Mouse (Mus musculus) monocyte, adult 2 months (primary cell): ENCODE measurements around the gene Pms2.

Experiments used
- DNase-seq, 2 experiments: peaks; one replicate each; pipeline ENCODE4 v3.0.0; 2022; ENCODE audit warnings: low spot score in 2 of 2, low read depth in 1 of 2

Pms2 gene

DNA sequence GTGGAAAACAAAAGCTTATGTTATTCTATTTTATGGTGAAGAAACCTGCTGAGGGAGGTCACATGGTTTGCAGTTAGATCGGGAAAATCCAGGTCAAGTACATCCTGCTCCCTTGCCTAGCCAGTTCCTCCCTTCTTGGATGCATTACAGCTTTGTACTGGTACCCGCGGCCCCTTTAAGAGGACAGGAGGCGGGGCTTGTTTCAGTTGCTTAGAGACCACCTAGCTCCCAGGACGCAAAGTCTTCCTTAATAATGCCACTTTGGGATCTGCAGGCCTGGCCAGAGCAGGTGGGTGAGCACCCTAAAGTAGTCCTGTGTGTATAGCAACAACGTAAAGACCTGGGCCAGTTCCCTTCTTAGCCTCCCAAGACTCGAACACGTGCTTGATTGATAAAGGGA lies 23.1 kb downstream of the Pms2 start, which contains the start of gene Rsph10b:
Gene Rsph10b (plus strand): TSS at position 205 of the 400 bp plus-strand sequence.
- no peak for DNase-seq

DNA sequence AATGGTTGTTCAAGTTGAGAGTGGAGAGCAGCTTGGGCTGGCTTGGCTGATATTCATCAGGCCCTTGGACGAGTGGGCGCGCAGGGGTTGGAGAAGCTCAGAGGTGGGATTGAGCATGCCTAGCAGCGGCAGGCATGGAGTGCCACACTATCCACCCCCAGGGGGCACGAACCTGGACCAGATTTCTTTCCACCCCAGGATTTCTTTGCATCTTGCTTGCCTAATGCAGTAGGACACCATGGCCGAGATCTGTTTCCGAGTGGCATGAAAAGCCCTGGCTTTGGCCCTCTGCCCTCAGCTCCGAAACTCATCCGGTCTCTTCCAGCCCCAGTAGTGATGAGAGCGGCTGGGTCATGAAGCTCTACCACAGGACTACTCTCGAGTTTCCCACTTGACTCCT lies 23.6 kb downstream of the Pms2 start:
- no peak for DNase-seq

DNA sequence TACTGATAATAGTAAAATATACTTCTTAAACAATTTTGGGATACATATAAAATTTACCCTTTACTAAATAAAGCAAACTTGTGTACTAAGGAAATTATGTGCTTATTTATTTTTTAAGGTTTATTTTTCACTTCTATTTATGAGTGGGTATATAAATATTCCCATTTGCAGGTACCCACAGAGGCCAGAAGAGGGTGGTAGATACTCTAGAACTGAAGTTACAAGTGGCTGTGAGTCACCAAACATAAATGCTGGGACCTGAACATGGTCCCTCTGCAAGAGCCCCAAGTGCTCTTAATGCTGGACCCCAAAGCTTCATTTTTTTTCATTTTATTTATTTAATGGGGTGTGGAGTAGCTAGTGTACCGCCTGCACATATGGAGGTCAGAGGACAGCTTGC lies 24.1 kb downstream of the Pms2 start:
- DNase-seq: no peak

DNA sequence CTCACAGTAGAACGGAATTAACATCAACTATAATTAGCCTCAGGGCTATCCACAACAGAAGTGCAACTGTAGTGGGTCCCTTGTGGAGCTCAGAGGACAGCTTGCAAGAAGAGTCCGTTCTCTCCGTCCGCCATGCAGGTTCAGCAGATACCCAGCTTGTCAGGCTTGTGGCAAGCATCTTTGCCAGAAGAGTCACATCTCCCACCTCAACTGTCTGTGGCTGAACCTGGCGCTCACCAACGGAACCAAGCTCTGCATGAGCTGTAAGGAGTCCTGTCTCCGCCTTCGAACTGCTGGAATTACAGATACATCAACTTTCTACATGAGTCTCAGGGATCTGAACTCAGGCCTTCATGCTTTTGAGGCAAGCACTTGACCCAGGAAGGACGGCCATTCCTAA lies 26.4 kb downstream of the Pms2 start:
- DNase-seq: no peak

DNA sequence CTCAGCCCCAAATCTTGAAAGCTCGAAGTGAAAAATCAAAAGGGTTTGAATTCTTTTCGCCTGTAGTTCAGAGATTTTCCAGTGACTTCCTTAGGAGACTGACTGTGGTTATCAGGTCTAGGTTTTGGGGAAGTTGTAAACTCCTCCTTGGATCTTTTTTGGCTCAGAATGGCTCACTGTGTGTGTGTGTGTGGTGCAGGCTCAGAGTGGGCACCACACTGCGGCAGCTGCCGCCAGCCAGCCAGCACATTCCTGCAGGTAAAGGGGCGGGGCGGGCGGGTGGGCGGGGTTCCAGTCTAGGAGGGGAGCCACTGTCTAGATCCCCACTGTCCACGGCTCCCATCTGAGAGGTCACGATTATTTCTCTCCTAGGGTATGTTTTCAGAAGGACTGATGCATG lies 31.8 kb downstream of the Pms2 start:
- DNase-seq: no peak

DNA sequence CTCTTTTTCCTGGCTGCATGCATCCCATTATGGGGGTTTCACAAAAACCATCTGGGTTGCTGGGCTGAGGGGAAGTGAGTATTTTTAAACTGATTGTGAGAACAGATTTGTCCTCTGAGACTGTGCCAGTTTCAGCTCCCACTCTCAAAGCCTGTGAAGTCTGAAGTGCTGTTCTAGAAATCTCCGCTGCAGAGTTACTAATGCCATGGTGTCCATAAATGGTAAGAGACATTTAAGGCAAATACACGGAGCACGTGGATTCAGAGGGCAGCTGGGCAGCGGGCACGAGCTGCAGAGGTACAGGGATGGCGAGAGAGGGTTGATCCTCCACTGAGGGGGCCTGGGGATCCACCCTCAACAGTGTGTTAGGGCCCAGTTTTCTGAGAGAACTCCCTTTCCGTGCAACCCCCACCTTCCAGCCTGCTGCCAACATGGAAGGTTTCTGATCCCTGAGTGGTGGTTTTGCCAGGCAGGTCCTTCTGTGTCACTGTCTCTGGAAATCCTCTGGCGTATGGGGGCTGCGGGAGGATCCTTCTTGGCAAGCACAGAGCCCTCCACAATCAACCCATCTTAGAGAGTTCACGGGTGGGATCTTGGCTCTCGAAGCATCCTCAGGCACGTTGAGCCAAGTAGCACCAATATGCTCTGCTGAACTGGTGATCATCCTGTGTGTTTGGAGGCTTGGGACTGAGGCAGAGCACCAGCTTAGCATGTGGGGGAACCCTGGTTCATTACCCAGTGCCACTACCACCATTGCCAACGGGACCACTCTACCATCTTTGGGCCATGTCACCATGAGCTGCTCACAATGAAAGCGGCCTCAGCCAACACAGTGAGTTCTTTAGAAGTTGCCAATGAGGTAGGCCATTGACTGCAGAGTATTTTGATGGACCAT lies 33.7 kb downstream of the Pms2 start:
- no peak for DNase-seq

DNA sequence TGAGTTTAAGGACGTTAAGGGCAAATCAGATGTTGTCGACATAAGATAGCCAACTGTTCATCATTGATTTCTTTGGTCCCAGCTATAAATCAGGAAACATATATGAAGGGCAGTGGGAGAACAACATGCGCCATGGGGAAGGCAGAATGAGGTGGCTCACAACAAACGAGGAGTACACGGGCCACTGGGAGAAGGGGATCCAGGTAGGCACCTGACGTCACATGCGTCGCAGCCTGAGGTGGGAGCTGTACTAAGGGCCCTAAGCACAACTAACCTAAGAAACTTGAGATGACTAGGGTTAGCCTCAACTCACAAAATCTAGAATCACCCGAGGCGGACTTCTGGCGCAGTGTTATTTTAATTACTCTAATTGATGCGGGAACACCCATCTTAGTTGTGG lies 38.6 kb downstream of the Pms2 start:
- no peak for DNase-seq

DNA sequence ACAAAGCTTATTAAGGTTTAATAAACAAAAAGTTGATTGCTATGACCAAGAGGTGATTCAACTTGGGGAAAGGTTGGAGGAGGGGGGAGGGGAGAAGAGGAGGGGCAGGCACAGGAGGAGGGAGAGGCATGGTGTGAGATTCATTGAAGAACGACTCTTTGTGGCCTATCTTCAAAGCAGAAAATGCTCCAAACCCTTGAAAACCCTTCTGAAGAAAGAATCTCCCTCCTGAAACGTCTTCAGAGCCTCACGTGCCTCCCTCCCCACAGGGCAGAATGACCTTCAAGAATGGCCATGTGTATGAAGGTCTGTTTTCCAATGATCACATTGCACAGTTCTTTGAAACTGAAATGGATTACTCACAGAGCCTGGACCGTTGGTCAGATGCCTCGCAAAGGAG lies 40.3 kb downstream of the Pms2 start:
- DNase-seq: no peak

DNA sequence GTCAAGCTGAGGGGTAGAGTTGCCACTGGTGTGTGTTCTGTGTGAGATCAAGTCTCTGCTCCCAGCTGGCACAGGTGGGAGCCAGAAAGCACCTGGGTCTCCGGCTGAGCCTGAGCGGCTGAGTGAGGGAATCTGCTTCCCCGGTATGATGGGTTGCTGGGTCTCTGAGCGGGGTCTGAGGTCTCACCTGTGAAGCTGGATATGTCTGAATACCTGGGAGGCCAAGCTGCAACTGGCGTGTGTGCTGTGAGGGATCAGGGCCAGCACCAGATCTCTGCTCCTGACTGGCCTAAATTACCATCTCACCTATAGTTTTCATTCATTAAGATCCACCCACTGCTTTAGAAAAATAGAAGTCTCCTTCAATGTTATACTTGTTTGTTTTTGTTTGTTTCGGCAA lies 47.3 kb downstream of the Pms2 start:
- no peak for DNase-seq

DNA sequence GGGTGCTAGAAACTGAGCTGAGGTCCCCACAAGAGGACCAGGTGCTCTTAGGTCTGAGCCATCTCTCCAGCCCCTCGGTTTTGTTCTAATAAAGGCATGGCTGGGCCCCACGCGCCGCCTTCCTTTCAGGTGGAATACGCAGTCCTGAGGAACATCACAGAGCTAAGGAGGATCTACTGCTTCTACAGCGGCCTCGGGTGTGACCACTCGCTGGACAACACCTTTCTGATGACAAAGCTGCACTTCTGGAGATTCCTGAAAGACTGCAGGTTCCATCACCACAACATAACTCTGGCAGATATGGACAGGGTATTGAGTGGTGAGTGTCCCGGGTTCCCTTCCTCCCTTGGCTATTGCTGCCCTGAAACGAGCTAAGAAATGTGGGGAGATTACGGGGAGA lies 49.8 kb downstream of the Pms2 start:
- no peak for DNase-seq

DNA sequence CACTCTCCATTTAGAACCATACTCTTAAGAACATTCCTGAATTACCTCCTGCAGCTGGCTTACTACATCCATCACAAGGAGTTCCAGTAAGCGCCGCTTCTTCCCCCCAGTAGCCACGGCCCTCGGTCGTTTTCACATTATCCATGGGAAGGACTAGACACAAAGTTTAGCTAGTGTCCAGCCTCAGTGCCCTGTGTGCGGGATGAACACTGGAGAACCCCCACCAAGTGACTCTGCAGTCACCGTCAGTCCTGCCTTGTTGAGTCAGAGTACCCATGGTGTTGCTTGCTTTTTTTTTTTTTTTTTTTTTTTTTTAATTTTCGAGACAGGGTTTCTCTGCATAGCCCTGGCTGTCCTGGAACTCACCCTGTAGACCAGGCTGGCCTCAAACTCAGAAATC lies 51.4 kb downstream of the Pms2 start:
- DNase-seq: no peak

DNA sequence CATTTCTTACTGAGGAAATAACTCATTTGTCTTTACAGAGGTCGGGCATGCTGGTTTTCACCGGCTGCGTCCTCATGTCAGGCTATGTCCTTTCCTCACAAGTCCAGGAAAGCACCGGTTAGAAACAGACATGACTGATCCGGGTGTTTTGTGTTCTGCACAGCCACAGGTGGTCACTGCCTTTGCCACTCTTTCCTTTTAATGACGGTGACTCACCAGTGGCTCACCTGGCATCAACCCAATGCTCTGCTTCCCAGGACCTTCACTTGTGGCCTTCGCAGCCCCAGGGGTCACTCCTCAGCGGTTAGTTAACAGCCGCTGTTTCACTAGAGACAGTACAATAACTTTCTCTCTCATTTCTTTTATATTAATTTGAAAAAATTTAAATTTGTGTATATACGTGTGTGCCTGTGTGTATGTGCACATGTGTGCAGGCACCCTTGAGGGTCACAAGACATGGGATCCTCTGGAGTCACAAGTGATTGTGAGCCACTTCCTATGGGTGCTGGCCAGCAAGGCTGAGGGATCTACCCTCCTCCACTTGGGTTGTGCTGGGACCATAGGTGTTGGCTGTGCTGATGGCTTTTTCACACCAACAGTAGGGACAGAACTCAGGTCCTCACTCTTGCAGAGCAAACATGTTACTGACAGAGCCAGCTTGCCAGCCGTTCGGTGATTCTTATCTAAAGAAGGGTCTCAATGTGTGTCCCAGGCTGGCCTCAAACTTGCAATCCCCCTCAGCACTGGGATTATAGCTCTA lies 56.0 kb downstream of the Pms2 start:
- DNase-seq: no peak

DNA sequence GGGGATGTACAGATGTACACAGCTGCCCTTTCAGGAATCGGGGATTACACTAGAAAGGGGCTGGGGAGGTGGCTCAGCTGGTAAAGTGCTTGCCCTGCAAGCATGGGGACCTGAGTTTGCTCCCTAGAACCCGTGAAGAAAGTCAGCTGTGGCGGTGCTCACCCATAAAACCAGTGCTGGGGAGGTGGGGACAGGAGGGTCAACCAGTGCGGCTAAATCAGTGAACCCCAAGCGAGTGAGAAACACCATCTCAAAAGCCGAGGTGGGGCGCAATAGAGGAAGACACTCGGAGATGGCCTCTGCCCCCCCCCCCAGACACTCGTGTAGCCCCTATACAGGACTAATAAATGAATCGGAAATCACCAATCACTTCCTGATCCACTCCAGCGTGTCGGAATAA lies 56.9 kb downstream of the Pms2 start:
- no peak for DNase-seq

DNA sequence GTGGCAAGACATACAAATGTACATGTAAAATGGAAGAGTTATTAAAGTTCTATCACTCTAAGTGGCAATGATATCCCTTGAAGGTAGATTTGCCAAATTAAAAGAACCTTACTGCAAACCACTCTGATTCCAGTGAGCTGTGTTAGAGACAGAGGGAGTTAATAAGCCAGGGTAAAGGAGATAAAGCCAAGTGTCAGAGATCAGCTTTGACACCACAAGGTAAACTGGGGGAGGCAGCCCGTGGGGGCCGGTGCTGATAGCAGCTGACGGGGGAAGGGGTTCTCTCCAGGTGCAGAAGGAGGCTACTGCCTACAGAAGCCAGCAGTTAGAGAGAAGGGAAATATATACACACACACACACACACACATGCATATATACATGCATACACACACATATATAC lies 62.9 kb downstream of the Pms2 start:
- no peak for DNase-seq

DNA sequence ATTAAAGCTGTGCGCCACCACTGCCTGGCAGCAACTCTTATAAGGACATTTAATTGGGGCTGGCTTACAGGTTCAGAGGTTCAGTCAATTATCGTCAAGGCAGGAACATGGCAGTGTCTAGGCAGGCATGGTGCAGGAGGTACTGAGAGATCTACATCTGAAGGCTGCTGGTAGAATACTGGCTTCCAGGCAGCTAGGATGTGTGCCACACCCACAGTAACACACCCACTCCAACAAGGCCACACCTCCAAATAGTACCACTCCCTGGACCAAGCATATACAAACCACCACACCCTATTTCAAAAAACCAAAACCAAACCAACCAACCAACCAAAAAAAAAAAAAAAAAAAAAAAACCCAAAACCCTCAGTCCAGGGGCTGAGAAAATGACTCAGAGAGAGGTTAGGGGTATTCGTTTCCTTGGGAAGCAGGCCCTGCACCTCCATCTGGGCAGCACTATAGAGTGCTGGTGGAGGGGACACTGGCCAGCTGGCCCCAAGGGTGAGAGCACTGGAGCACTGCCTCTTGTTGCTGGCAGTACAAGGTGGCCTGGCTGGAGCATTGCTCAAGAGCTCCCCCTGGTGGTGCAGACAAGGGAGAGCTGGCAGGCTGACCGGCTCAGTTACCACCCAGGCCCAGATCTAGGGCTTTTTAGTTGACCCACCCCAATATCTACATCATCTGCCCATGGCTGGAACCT lies 65.3 kb downstream of the Pms2 start:
- DNase-seq: peak; percentile 8 to 26

DNA sequence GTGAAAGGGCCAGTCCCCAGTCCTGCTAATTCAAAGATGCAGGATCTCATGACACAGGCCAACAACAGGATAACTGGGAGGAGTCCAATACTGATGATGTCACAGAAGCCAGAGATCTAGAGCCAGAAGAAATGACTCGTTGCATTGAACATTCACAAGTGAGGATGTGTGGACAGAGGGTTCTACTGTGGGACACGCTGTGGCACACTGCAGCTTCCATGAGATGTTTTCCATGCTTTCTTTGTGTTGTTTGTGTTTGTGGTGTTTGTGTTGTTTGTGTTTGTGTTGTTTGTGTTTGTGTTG lies 65.8 kb downstream of the Pms2 start:
- no peak for DNase-seq

DNA sequence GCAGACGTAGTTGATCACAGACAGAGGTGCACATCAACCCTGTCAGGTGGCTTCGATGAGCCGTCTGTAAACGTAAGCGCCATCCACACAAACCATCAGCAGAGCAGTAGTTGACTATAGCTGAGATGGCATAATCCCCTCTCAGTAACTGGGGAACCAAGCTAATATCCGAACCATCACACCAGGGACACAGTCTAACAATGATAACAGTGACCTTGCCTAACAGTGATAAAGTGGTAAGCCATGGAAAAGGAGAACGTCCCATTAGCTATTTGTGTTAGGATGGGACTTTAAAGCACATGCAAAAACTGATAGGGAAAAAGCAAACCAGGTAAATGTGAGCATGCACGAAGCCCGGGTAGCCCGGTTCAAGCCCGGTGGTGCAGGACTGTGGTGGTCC lies 66.5 kb downstream of the Pms2 start:
- DNase-seq: no peak

DNA sequence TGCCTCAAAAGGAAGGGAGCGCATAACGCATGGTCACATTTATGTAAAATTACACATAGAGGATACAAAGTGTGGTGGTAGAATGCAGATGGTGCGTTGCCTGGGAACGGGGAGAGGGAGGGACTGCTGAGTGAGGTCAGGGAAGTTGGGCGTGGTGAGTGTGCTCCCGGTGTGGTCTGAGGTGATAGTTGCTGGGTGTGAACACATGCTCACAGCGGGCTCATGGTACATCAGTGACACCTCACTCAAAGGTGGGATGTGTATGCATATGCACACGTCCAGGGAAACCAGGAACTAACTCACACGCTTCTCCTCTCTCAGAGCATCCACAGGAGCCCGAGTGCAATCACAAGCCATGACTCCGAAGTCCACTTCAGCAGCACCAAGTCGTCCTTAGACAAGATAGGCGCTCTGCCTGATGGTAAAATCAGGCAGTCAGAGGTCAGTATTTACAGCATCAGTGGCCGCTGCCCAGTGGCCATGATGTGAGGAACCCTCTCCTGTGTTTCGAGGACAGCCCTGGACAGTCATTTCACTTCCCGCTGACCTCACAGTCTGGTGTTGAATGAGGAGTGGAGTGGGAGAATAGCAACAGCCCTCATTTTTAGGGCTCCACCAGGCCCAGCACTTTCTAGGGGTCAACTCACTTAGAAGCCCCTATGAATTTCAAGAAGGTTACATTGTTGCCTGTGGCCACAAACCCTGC lies 67.1 kb downstream of the Pms2 start:
- no peak for DNase-seq

DNA sequence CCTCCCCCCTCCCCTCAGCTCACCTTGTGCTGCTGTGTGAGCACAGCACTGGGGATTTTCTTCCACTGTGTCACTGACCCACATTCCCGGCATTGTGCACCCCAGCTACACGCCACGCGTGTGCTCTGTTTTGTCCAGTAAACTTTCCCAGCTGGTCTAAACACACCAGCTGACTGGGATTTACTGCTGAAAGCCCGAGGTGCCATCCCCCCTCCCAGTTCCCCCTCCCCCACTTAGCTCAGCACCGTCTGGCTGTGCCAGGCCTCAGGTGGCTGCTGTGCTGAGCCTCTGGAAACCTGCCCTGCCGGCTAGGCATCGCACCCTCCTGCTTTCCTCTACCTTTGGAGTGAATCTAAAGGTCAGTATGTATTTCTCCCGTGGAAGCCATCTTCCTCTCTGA lies 71.1 kb downstream of the Pms2 start:
- no peak for DNase-seq

DNA sequence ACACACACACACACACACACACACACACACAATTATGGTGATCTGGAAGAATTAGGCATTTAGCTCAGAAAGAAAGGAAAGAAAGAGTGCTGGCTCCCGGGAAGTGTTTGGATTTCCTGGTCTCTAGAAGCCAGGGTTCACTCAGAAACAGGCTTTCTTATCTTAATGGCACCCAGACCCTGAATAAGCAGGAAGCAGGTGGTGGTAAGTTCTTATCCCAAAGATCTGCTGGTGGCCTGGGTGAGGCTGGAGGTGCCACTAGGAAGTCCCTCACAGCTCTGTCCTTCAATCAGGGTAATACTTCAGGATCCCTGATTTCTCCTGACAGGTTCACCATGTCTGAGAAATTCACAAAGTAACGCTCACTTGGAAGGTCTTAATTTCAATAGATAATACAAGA lies 72.6 kb downstream of the Pms2 start:
- no peak for DNase-seq
